Mouse (Mus musculus): ENCODE measurements around the gene Rptor. TPM values are rescaled to one million over a fixed set of nuclear protein-coding genes. Genes with fewer than 3 reads are reported as not detected.

The Rptor gene
- polyA plus RNA-seq, 2 experiments, result 3.7 to 5.8 TPM

DNA sequence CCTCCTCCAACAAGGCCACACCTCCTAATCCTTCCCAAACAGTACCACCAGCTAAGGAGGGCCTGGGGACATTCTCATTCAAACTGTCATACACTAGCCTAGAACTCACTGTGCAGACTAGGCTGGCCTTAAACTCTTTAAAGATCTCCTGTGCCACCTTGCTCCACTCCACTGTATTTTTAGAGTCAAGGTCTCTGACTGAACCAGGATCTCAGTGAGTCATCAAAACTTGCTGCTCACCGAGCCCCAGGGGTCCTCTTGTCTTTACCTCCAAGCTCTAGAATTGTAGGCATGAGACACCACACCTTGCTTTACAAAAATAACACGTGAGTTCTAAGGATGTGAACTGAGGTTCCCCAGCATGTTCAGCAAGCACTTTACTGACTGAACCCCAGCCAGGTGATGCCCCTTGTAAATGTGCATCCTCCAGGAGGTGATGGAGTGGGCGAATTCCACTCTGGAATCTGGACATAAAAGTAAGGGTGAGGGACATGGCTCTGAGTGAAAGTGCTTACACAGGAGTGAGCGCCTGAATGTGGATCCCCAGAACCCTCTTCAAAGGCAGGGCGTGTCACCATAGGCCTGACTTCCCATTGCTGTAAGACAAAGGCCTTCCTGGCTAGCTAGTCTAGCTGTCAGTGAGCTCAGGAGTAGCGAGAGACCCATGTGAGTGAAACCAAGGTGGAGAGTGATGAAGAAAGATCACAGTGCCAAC lies 89.6 kb downstream of the Rptor start:
- 64% methylated on average over 6 of the region's 6 CpGs for WGBS (ENCODE audit: insufficient replicate concordance)
- Histone ChIP-seq H3K4me1 (replicated peaks; ENCODE audit: control insufficient read depth in 2 of 2, insufficient read depth in 2 of 2, low read length in 1 of 2) (0 out of 4 replicates have a peak, but pooled peaks cover 0 to 4% of the 10 kb centered on the region in 2 experiments), H3K27me3 (ENCODE audit: control insufficient read depth, insufficient read depth, low read length) (no peaks in the 10 kb centered on the region), H3K4me2 (ENCODE audit: low read depth) (no peak overlapping the region), H3K36me3 (replicated peaks; ENCODE audit: control insufficient read depth, insufficient read depth, low read depth) (no peaks in the 10 kb centered on the region), H3K9ac (replicated peaks) (no peak overlapping the region), H3K4me3 (ENCODE audit: insufficient read depth in 1 of 2, low read depth in 2 of 2, low read length in 2 of 2) (no peak overlapping the region), H3K27ac (no peak overlapping the region), H3K9me3 (ENCODE audit: control insufficient read depth, low read length) (no peaks in the 10 kb centered on the region)
- DNase-seq (ENCODE audit: low read depth in 3 of 3, low spot score in 3 of 3), result no peak
- no peak for TF ChIP-seq CTCF (IDR thresholded peaks at IDR 0.05; ENCODE audit: low read depth)
- no peak for ATAC-seq (ENCODE audit: insufficient read depth)

DNA sequence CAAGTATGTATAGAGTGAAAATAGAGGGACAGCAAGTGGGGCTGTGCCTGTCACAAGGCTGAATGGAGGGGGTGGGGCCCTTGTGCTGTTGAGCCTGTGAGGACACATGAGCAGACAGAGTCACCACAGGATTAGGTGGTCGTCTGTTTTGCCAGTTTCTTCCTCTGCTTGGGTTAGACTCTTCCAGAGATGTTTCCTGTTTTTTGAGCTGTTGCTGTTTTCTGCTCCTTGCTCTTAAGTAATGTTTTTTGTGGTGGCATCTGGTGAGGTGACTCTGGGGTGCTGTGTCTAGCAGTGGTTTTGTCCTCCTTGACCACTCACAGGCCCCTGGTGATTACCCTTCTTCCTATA lies 90.2 kb downstream of the Rptor start:
- no peak overlapping the region for H3K27ac ChIP-seq
- H3K4me2 ChIP-seq (ENCODE audit: low read depth), result no peak overlapping the region
- H3K9ac ChIP-seq (replicated peaks), result no peak overlapping the region
- no peaks in the 10 kb centered on the region for H3K27me3 ChIP-seq (ENCODE audit: control insufficient read depth, insufficient read depth, low read length)
- no peak overlapping the region for H3K4me3 ChIP-seq (ENCODE audit: insufficient read depth in 1 of 2, low read depth in 2 of 2, low read length in 2 of 2)
- H3K36me3 ChIP-seq (replicated peaks; ENCODE audit: control insufficient read depth, insufficient read depth, low read depth), result no peaks in the 10 kb centered on the region
- no peaks in the 10 kb centered on the region for H3K9me3 ChIP-seq (ENCODE audit: control insufficient read depth, low read length)
- 14% methylated on average over 1 of the region's 1 CpGs for WGBS (ENCODE audit: insufficient replicate concordance)
- 0 out of 4 replicates have a peak, but pooled peaks cover 0 to 4% of the 10 kb centered on the region in 2 experiments for H3K4me1 ChIP-seq (replicated peaks; ENCODE audit: control insufficient read depth in 2 of 2, insufficient read depth in 2 of 2, low read length in 1 of 2)
- ATAC-seq (ENCODE audit: insufficient read depth) (no peak), DNase-seq (ENCODE audit: low read depth in 3 of 3, low spot score in 3 of 3) (no peak)
- TF ChIP-seq EP300 (IDR thresholded peaks at IDR 0.05; ENCODE audit: low read depth) (no peak), CTCF (IDR thresholded peaks at IDR 0.05; ENCODE audit: low read depth) (no peak)

DNA sequence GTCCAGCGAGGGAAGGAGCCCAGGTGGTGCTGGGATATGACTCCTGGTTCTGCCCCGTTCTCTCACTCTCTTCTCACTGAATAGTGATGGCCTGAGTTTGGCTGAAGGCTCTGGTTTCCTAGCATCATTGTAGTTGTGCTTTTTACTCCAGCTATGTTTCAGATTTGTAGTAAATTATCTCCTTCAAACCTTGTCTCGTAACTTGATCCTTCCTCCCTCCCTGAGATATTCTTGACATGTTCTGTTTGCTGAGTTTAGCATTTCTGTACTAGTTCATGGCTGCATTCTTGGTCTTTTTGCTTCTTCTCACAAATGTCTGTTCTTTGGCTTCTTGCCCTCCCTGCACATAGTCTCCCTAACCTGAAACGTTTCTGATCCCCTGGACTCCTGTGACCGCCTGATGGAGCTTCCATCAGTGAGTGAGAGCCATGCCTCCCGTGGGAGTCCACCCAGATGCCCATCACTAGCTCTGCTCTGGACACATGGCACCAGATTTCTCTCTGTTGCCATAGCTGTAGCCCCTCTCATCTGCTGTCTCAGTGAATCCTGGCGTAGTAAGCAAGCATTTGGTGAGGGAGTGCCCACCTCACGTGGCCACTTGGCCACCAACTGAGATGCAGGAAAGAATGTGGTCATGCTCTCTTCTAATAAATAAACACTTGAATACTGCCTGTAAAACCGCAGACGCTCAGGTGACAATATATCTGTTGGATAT lies 91.6 kb downstream of the Rptor start:
- no peak overlapping the region for H3K27ac ChIP-seq
- H3K4me1 ChIP-seq (replicated peaks; ENCODE audit: control insufficient read depth in 2 of 2, insufficient read depth in 2 of 2, low read length in 1 of 2), result 0 out of 4 replicates have a peak, but pooled peaks cover 0 to 4% of the 10 kb centered on the region in 2 experiments
- no peak overlapping the region for H3K4me3 ChIP-seq (ENCODE audit: insufficient read depth in 1 of 2, low read depth in 2 of 2, low read length in 2 of 2)
- no peaks in the 10 kb centered on the region for H3K27me3 ChIP-seq (ENCODE audit: control insufficient read depth, insufficient read depth, low read length)
- no peak overlapping the region for H3K4me2 ChIP-seq (ENCODE audit: low read depth)
- no peaks in the 10 kb centered on the region for H3K36me3 ChIP-seq (replicated peaks; ENCODE audit: control insufficient read depth, insufficient read depth, low read depth)
- H3K9ac ChIP-seq (replicated peaks), result no peak overlapping the region
- WGBS (ENCODE audit: insufficient replicate concordance), result 72% methylated on average over 10 of the region's 10 CpGs
- DNase-seq (ENCODE audit: low read depth in 3 of 3, low spot score in 3 of 3) (no peak), ATAC-seq (ENCODE audit: insufficient read depth) (no peak)
- TF ChIP-seq CTCF (IDR thresholded peaks at IDR 0.05; ENCODE audit: low read depth) (no peak), EP300 (IDR thresholded peaks at IDR 0.05; ENCODE audit: low read depth) (no peak)
- H3K9me3 ChIP-seq (ENCODE audit: control insufficient read depth, low read length), result no peaks in the 10 kb centered on the region

DNA sequence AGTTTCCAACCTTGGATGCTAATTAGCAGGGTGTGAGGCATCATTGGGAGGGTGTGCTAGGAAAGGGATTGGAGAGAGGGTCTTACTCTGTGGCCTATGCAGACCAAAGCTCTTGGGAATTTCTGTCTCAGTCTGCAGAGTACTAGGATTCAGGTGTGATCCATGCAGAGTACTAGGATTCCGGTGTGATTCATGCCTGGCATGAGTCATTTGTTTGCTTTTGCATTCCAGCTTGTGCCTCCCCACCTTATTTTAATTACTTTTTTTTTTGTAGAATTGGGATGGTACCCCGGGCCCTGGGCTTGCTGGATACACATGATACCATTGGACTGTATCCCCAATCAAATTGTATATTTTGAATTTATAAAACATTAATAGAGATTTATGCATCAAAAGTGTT lies 93.7 kb downstream of the Rptor start:
- WGBS (ENCODE audit: insufficient replicate concordance), result 67% methylated on average over 2 of the region's 2 CpGs
- H3K4me3 ChIP-seq (ENCODE audit: insufficient read depth in 1 of 2, low read depth in 2 of 2, low read length in 2 of 2), result no peak overlapping the region
- H3K9me3 ChIP-seq (ENCODE audit: control insufficient read depth, low read length), result no peaks in the 10 kb centered on the region
- no peak overlapping the region for H3K9ac ChIP-seq (replicated peaks)
- TF ChIP-seq CTCF (IDR thresholded peaks at IDR 0.05; ENCODE audit: low read depth) (no peak), EP300 (IDR thresholded peaks at IDR 0.05; ENCODE audit: low read depth) (no peak)
- no peaks in the 10 kb centered on the region for H3K27me3 ChIP-seq (ENCODE audit: control insufficient read depth, insufficient read depth, low read length)
- H3K4me2 ChIP-seq (ENCODE audit: low read depth), result no peak overlapping the region
- no peaks in the 10 kb centered on the region for H3K36me3 ChIP-seq (replicated peaks; ENCODE audit: control insufficient read depth, insufficient read depth, low read depth)
- H3K4me1 ChIP-seq (replicated peaks; ENCODE audit: control insufficient read depth in 2 of 2, insufficient read depth in 2 of 2, low read length in 1 of 2), result 0 out of 4 replicates have a peak, but pooled peaks cover 0 to 4% of the 10 kb centered on the region in 2 experiments
- DNase-seq (ENCODE audit: low read depth in 3 of 3, low spot score in 3 of 3) (no peak), ATAC-seq (ENCODE audit: insufficient read depth) (no peak)
- H3K27ac ChIP-seq, result no peak overlapping the region

DNA sequence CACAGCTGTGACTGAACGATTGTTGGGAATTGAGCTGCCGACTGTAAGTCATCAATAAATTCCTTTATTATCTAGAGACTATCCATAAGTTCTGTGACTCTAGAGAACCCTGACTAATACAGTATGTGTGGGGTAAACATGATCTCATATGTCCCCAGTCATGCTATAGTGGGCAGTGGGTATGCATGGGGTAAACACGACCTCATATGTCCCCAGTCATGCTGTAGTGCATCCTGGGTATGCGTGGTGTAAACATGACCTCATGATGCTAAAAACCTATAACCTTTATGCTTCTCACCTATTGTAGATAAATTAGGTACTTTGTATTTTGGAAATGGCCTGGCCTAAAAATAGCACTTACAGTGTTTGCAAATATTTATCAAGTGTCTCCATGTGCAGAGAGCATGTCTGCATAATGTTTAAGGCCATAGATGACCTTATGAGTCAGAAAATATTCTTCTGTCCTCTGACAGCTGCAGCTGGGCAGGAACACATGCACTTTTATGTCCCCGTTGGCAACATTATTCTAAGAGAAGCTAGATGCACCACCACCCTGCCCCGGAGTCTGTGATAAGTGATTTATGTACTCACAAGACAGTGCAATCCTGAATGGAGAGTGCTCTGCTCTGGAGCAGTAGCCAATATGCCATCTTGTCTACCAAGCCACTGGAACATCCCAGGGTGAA lies 102.8 kb downstream of the Rptor start:
- no peaks in the 10 kb centered on the region for H3K27me3 ChIP-seq (ENCODE audit: control insufficient read depth, insufficient read depth, low read length)
- H3K4me3 ChIP-seq (ENCODE audit: insufficient read depth in 1 of 2, low read depth in 2 of 2, low read length in 2 of 2), result no peak overlapping the region
- peaks cover 0 to 7% of the 10 kb centered on the region in 2 experiments; a peak in 2 of 4 replicates for H3K4me1 ChIP-seq (replicated peaks; ENCODE audit: control insufficient read depth in 2 of 2, insufficient read depth in 2 of 2, low read length in 1 of 2)
- DNase-seq (ENCODE audit: low read depth in 3 of 3, low spot score in 3 of 3) (no peak), ATAC-seq (ENCODE audit: insufficient read depth) (no peak)
- H3K9me3 ChIP-seq (ENCODE audit: control insufficient read depth, low read length), result no peaks in the 10 kb centered on the region
- no peak overlapping the region for H3K9ac ChIP-seq (replicated peaks)
- no peaks in the 10 kb centered on the region for H3K36me3 ChIP-seq (replicated peaks; ENCODE audit: control insufficient read depth, insufficient read depth, low read depth)
- WGBS (ENCODE audit: insufficient replicate concordance), result 78% methylated on average over 4 of the region's 6 CpGs
- TF ChIP-seq CTCF (IDR thresholded peaks at IDR 0.05; ENCODE audit: low read depth), result no peak
- no peak for TF ChIP-seq EP300 (IDR thresholded peaks at IDR 0.05; ENCODE audit: low read depth)
- no peak overlapping the region for H3K27ac ChIP-seq
- no peak overlapping the region for H3K4me2 ChIP-seq (ENCODE audit: low read depth)
